Mouse (Mus musculus): Measurements from ENCODE around the gene Mettl18.
A peak's percentile ranks its signal among the peaks of the same experiment; 100 is the strongest.
"Not testable (repeated sequence)": the region's sequence is repeated elsewhere in the genome, so short reads cannot be mapped to it uniquely, and the experiment has no call there.

The Mettl18 gene

DNA sequence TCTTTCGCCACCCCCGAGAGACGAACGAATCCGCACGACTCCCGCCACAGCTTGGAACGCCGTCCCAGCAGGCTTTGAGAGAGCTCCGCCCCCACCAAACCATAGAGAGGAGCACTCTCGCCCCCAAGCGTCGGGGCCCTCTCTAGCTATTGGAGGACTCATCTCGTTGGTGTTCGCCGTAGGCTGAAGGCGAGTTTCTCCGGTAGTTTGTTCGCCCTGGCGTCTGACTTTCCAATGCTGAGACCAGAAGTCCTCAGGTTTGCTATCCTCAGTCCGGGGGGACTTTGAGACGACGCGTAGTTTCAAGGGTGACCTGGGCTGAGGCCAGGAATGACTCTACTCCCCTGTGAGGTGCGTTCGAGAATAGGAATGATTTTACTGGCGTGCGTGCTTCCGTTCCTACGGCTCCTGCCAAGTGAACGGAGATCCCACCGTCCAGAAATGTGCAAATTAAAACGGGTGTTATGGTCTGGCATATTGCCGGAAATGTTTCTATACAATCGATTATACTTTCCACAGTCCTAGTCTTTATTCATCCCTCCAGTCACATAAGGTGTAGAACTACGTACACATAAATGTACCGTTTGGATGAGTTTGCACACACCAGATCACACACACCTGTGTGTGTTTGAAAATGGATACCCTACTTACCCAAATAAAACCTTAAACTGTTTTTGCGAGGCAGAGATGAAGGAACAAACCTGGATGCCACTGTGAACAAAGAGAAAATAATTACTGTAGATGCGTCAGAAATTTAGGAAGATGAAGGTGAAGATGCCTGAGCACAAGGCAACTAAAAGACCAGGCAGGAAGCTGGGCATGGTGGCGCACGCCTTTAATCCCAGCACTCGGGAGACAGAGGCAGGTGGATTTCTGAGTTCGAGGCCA lies at the start of gene Mettl18, which contains the start of gene BC055324:
Gene Mettl18, plus strand, starts transcription at position 169 of the 888 bp plus-strand sequence.
Gene BC055324, minus strand, starts transcription at position 76 of the 888 bp plus-strand sequence.
- DNase-seq, result peak; percentile 92

DNA sequence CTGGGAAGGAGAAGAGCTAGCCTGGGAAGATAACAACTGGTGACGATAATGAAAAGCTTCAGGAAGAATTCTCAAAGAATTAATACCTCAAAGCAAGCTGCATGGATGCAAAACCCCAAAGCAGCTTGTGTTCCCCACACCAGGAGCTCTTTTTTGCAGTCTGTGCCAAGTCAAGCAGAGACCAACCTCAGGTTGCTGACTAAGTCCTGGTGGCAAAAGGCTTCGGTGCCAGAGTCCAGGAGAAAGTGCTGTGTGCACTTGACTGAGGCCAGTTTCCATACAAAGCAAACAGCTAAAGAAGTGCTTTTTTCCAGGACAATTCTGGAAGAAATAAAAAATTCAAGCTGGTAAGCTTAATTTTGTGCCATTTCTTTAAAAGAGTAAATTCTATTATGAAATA lies 41.3 kb upstream of the Mettl18 start:
- no peak for DNase-seq

GRCm38 (mm10) chr1:163958036-163958435 lies 36.7 kb upstream of the Mettl18 start:
- DNase-seq, result no peak

- DNase-seq, result no peak
Observed at GRCm38 (mm10) chr1:163964008-163964689, 30.5 kb upstream of the Mettl18 start.

GRCm38 (mm10) chr1:163974471-163974870 lies 20.2 kb upstream of the Mettl18 start:
- no peak for DNase-seq

GRCm38 (mm10) chr1:163975088-163975487 lies 19.6 kb upstream of the Mettl18 start:
- DNase-seq, result no peak

DNA sequence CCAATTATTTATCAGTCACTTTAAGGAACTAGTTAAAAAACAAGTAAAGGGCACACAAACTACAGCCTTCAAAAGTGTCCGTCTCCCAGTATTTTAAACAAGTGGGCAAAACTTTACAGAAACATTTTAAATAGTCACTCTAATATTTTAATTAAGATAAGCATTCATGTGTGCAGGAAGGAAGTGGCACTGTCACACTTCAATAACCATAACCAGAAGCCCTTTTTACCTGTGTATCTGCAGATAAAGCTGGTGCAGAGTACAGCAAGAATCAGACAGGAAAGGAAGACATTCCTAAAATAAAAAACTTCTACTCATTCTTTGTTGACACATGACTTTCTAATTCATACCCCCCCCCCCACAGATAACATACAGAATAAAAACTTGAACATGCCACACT lies 18.2 kb upstream of the Mettl18 start:
- DNase-seq, result no peak

DNA sequence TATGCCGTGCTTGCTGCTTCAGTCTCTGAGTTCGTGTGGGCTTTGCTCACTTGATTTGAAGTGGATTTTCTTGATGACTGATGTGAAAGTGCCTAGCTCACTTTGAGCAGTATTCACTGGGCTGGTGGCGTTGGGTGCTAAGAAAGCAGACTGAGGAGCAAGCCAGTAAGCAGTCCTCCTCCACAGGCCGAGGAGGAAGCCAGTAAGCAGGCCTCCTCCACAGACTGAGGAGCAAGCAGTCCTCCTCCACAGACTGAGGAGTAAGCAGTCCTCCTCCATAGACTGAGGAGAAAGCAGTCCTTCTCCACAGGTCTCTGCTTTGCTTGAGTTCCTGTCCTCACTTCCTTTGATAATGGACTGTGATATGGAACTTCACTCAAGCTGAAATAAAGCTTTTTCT lies 2.3 kb upstream of the Mettl18 start:
- no peak for DNase-seq

- no peak for DNase-seq
Observed at GRCm38 (mm10) chr1:163994173-163994720, 442 bp upstream of the Mettl18 start.

- no peak for DNase-seq
Observed at GRCm38 (mm10) chr1:163995609-163995913, 872 bp downstream of the Mettl18 start.

DNA sequence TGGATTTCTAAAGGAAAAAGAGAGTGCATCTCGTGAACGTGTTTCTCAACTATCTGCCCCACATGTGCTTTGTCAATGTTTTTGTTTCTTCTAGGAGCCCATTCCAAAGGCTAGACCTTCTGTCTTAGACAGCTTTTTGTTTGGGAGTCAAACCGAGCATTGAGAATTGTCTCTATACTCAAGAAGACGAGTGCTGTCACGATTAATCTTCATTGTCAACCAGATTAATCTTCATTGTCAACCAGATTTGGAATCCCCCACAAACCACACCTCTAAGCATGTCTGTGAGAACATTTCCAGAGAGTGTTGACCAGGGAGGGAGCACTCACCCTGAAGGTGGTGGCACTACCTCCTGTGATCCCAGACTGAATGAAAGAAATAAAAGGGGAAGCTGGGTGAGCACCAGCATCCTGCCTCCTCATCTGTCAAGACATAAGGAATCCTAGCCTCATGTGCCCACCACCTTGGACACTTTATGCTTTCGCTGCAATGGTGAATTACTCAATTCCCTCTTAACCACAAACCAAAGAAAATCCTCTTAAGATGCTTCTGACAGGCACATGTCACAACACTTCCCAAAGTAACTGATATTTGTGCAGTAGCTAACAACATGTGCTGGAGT lies 7.3 kb downstream of the Mettl18 start:
- no peak for DNase-seq

GRCm38 (mm10) chr1:164004311-164004710 lies 9.6 kb downstream of the Mettl18 start:
- DNase-seq, result no peak

DNA sequence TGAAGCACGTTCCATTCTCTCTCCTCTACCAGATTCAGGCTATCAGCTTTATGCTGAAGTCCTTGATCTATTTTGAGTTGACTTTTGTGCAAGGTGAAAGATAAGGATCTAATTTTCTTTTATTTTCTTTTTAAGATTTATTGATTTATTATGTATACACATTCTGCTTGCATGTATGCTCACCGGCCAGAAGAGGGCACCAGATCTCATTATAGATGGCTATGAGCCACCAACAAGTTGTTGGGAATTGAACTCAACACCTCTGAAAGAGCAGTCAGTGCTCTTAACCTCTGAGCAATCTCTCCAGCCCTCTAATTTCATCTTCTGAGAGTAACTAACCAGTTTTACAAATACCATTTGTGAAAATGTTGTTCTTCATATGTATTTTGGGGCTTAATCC lies 14.5 kb downstream of the Mettl18 start:
- peak; percentile 27 to 50 for DNase-seq

- DNase-seq, result no peak
Observed at GRCm38 (mm10) chr1:164014616-164015015, 19.9 kb downstream of the Mettl18 start.

GRCm38 (mm10) chr1:164018221-164018896 lies 23.7 kb downstream of the Mettl18 start:
- no peak for DNase-seq

GRCm38 (mm10) chr1:164019789-164020188 lies 25.1 kb downstream of the Mettl18 start:
- DNase-seq, result no peak

- DNase-seq, result not testable (repeated sequence)
Observed at GRCm38 (mm10) chr1:164020746-164021145, 26.1 kb downstream of the Mettl18 start.

DNA sequence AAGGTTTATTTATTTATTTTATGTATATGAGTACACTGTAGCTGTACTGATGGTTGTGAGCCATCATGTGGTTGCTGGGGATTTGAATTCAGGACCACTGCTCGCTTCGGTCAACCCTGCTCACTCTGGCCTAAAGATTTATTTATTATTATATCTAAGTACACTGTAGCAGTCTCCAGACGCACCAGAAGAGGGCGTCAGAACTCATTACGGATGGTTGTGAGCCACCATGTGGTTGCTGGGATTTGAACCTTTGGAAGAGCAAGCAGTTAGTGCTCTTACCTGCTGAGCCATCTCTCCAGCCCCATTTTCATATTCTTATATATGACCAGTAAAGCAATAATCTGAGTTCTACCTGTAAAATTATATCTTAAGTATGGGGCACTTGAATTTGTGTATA lies 27.4 kb downstream of the Mettl18 start:
- DNase-seq, result not testable (repeated sequence)

DNA sequence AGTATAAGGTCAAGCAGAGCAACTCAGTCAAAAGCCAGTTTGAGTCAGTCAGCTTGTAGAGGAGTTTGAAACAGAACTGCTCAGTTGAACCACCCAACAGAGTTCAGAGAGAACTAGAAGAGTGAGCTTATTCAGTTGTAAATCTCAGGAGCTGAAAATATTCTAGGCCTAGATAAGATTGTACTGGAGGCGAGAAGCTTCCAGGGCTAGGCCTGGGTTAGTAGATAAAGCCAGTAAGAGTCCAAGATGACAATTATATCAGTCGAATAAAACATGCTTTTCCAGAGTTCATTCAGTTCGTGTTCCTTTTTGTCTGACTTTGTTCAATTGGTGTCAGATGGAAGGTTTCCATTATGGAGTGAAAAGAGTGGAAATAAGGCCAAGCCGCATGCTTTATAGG lies 31.0 kb downstream of the Mettl18 start:
- no peak for DNase-seq

DNA sequence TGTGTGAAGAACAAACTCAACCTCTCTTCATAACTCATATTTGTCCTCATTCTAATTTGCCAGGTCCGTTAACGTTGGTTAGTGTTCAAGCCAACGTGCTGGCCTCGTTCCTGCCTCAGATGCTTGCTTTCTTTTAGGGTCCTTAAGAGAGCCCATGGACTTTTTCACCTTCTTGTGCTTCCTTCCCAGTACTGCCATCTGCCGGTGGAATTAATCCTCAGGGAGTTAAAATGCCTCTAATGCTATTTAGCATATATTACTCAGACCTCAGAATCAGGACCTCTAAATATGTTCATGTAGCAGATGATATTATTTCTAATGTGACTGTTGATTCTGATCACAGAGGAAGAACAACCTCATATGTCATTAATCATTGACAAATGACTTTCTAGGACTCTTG lies 32.7 kb downstream of the Mettl18 start:
- DNase-seq, result peak; percentile 4 to 23

- no peak for DNase-seq
Observed at GRCm38 (mm10) chr1:164040385-164041135, 45.9 kb downstream of the Mettl18 start.

DNA sequence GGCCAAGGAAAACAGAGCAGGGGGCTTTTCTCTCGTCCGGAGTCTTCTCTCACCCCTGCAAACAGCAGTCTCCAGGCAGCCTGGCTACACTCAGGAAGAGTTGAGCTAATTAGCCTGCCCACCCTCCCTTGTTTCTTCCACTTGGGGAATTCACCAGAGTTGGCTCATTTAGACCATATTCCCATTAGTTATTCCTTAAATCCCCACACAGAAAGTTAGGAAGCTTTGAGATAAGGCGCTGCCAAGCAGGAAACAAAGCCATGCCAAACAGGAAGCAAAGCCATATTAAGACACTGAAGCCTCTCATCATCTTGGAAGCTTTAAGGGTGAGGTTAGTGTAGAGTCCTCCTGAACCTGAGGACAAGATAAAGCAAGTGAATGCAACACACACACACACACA lies 48.9 kb downstream of the Mettl18 start:
- DNase-seq, result no peak
